Mouse (Mus musculus): ENCODE results near the gene Cd180. TPM values are rescaled to one million over a fixed set of nuclear protein-coding genes. Genes with fewer than 3 reads are reported as not detected.

The Cd180 gene
- total RNA-seq, 4 experiments from 2014 or later: 1.2 to 23.8 (median 10.5) TPM

DNA sequence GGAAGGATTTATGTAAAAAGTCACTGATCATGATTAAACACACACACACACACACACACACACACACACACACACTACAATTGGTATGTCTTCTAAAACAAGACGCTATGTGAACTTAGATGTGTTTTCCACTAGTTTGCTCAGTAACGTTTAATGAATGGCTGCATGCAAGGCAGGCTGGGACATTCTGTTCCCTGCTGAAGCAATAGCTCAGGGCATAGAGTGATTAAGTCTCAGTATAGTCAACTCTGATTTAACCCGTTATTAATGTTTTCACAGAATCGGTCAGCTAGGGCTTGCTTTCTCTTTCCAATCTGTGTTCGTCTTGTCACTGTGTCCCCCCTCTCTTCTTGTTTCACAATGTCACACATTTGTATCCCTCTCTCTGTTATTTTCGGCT lies 82.1 kb downstream of the Cd180 start:
- no peak for DNase-seq (ENCODE audit: low spot score in 2 of 2)

- DNase-seq (ENCODE audit: low spot score in 2 of 2): no peak
Measured at GRCm38 (mm10) chr13:102778859-102779258, 85.5 kb downstream of the Cd180 start.

DNA sequence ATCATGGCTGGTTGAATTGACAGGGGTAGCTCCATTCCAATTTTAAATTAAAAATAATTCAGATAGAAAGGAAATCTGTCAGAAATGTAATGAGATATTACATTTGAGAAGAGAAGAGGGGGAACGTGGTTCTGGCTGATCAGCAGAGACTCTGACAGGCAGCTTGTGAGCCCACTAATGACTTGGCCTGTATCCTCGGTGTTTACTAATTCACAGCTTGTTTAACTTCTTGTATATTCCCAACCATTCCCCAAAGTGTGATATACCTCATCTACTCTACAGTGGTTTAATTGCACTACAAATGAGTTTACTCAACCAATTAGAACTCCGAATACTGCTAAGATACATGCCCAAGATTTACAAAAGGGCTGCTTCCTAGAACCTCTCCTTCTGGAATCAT lies 85.9 kb downstream of the Cd180 start:
- no peak for DNase-seq (ENCODE audit: low spot score in 2 of 2)

GRCm38 (mm10) chr13:102783531-102784310 lies 90.4 kb downstream of the Cd180 start:
- no peak for DNase-seq (ENCODE audit: low spot score in 2 of 2)

GRCm38 (mm10) chr13:102786666-102787230 lies 93.4 kb downstream of the Cd180 start:
- no peak for DNase-seq (ENCODE audit: low spot score in 2 of 2)
